Mouse (Mus musculus): Measurements from ENCODE around the gene Trmt13. TPM values are rescaled to one million over a fixed set of nuclear protein-coding genes. Genes with fewer than 3 reads are reported as not detected.

Gene Trmt13
- 13.0 and 14.3 TPM in 2 replicates for polyA plus RNA-seq (2015; fragmentation: Nextera tagmentation; extraction: Ambion mirVana)

DNA sequence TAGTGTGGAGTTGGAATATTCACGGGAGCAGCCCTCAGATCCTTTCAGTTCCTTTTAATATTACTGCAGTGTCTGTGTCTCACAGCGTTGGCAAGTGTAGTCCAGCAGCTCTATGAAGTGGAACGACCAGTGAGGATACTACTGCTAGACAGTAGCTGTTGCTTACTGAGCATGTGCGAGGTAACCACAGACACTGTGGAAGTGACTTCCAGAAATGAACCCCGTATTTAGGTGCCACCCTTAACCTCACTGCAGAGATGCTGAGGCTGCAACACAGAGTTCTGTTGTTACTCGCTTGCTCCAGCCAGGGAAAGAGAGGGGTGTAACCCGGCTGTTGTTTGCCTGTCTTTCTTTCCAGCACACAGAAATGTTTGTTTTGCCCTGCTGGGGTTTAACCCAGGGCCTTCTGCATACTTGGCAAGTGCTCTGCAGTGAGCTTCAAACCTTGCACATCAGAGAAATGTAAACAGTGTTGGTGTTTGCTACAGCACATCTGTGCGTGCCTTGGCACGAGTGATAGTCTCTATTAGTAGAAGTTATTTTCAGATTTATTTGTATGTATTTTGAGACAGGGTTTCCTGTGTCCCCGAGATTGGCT is at the start of gene Trmt13:
TSS of gene Trmt13 (minus strand) at position 293 of the 598 bp plus-strand sequence.

DNA sequence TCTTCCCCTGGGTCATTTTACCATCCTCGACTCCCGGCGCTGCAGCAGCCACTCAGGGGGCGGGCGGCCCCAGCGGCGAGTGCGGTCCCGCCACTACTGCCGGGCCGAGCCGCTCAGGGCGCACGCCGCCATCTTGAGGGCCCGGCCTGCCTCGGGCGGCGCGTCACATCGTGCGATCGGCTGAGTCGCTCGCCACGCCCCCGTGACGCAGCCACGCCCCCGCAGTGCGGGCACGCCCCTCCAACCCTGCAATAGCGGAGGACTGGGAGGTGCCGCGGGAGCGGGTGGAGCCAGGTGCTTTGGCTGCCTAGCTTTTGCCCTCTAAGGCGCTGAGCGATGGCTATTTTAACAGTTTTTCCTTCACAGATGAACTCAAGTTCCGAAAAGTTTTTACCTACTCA is 48.1 kb upstream of the Trmt13 start, which contains the start of gene Mfsd14a:
TSS of gene Mfsd14a (minus strand) at position 215 of the 401 bp plus-strand sequence.

DNA sequence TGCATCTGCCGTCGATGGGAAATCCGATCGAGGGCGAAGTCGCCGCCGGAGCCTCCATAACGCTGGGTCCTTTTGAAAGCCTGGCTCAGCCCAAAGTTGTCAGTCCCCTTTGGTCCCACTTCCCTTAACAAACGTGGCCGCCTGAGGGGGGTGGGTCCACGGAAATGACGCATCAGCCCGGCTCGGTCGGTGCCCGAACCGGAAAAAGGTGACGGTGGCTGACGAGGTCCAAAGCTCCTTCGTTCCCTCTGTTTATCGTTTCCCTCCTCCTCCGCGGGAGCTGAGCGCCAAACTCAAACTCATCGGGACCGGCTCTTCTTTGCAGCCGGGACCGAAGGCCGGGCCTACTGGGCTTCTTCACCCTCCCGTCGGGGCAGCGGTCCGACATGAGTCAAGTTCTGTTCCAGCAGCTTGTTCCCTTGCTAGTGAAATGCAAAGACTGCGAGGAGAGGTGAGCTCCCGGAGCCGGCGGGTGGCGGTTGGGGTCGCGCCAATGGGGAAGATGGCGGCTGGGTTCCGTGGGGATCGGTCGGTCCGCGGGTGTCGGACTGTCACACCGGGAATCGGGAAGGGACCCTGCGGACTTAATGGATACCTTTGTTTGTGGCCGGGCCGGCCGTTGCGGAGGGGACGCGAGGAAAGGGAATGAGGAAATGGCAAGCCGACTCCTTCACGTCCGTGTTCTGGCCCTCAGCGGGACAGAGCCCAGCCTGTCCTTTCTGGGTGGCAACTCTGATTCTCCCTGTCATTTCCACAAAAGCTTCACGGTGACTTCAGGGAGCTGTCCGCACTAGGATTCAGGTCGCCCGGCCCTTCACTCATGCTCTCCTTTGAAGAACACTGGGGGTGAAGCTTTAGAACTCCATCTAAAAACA is 19.4 kb downstream of the Trmt13 start, which contains the start of gene Sass6:
TSS of gene Sass6 (plus strand) at position 255 of the 875 bp plus-strand sequence.

DNA sequence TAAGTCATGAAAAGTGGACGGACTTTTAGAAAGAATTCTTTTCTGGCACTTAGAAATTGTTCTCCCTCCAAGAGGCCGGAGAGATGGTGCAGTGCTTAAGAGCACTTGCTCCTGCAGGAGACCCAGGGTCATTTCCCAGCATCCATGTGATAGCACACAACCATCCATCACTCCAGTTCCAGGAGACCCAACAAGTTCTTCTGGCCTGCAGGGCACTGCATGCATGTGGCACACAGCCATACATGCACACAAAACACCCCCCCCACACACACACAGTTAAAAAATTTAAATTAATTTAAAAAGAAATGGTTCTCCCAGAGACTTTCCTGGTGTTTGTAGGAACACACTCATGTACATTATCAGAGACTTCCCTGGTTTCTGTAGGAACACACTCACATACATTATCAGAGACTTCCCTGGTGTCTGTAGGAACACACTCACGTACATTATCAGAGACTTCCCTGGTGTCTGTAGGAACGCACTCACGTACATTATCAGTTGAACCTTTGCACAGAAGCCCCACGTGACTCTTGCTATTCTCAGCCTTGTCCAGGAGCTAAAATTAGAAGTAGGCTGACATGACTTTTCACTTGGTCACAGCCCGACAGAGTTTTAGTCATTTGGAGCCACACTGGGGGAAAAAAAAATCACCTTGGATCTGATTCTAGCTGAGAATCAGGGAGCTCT is 51.8 kb downstream of the Trmt13 start, which contains the start of gene Lrrc39:
TSS of gene Lrrc39 (plus strand) at position 566 of the 687 bp plus-strand sequence.

Other genes starting within 250 kb of the Trmt13 start
- 2.6 and 2.8 TPM in 2 replicates for gene Cdc14a, start 190.6 kb downstream of the Trmt13 start, polyA plus RNA-seq (2015; fragmentation: Nextera tagmentation; extraction: Ambion mirVana)
- 52.3 and 55.2 TPM in 2 replicates for gene Rtca, start 106.4 kb downstream of the Trmt13 start, polyA plus RNA-seq (2015; fragmentation: Nextera tagmentation; extraction: Ambion mirVana)
- gene Dbt, start 101.5 kb downstream of the Trmt13 start, polyA plus RNA-seq (2015; fragmentation: Nextera tagmentation; extraction: Ambion mirVana), result 9.4 and 9.7 TPM in 2 replicates
- gene Lrrc39, start 51.6 kb downstream of the Trmt13 start, polyA plus RNA-seq (2015; fragmentation: Nextera tagmentation; extraction: Ambion mirVana), result 0.19 and 0.34 TPM in 2 replicates
- 5.1 and 6.1 TPM in 2 replicates for gene Sass6, start 19.6 kb downstream of the Trmt13 start, polyA plus RNA-seq (2015; fragmentation: Nextera tagmentation; extraction: Ambion mirVana)
- gene Mfsd14a, start 48.1 kb upstream of the Trmt13 start, polyA plus RNA-seq (2015; fragmentation: Nextera tagmentation; extraction: Ambion mirVana), result 59.5 and 72.5 TPM in 2 replicates
- not detected in 2 replicates for gene Gm43191, start 66.7 kb upstream of the Trmt13 start, polyA plus RNA-seq (2015; fragmentation: Nextera tagmentation; extraction: Ambion mirVana)
- 8.9 and 11.3 TPM in 2 replicates for gene Slc35a3, start 98.2 kb upstream of the Trmt13 start, polyA plus RNA-seq (2015; fragmentation: Nextera tagmentation; extraction: Ambion mirVana)
- 24.2 and 30.7 TPM in 2 replicates for gene Agl, start 193.6 kb upstream of the Trmt13 start, polyA plus RNA-seq (2015; fragmentation: Nextera tagmentation; extraction: Ambion mirVana)
- 14.6 and 19.5 TPM in 2 replicates for gene Frrs1, start 244.9 kb upstream of the Trmt13 start, polyA plus RNA-seq (2015; fragmentation: Nextera tagmentation; extraction: Ambion mirVana)